Mouse (Mus musculus): ENCODE measurements around the gene Abhd4. TPM values are rescaled to one million over a fixed set of nuclear protein-coding genes. Genes with fewer than 3 reads are reported as not detected.

Abhd4 gene
- total RNA-seq, 1 experiment from 2014 or later, result 16.1 TPM

DNA sequence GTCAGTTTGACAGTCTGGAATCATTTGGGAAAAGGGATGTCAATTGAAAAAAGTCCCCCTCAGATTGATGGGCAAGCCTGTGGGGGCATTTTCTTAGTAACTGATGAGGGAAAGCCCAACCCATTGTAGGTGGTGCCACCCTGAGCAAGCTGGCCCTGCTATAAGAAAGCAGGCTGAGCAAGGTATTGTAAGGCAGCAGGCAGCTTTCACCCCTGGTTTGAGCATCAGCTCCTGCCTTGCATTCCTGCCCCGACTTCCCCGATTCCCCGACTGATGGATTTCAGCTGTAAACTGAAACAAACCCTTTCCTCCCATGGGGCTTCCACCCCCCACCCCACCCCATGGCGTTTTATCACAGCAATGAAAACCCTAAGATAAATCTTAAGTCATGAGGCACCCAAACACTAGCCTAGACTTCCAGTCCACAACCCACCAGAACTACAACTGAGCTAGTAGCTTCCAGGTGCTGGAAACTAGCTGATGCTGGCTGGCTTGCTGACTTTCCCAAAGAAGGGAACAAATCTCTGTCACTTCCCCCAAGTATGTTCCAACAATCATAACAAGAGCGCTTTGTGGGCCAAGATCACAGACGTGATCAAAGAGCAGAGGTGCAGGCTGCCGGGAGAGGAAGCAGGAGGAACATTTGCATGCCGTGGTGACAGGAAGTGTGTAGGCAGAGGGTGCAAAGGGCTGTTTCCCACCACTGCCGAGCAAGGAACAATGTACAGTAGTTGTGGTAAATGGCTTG lies 21.0 kb upstream of the Abhd4 start:
- peak; percentile 77 for ATAC-seq (ENCODE audit: extremely low read depth, insufficient number of reproducible peaks, low FRiP score, poor library complexity, severe bottlenecking)

- ATAC-seq (ENCODE audit: extremely low read depth, insufficient number of reproducible peaks, low FRiP score, poor library complexity, severe bottlenecking), result no peak
Measured at GRCm38 (mm10) chr14:54233559-54234143, 20.3 kb upstream of the Abhd4 start.

DNA sequence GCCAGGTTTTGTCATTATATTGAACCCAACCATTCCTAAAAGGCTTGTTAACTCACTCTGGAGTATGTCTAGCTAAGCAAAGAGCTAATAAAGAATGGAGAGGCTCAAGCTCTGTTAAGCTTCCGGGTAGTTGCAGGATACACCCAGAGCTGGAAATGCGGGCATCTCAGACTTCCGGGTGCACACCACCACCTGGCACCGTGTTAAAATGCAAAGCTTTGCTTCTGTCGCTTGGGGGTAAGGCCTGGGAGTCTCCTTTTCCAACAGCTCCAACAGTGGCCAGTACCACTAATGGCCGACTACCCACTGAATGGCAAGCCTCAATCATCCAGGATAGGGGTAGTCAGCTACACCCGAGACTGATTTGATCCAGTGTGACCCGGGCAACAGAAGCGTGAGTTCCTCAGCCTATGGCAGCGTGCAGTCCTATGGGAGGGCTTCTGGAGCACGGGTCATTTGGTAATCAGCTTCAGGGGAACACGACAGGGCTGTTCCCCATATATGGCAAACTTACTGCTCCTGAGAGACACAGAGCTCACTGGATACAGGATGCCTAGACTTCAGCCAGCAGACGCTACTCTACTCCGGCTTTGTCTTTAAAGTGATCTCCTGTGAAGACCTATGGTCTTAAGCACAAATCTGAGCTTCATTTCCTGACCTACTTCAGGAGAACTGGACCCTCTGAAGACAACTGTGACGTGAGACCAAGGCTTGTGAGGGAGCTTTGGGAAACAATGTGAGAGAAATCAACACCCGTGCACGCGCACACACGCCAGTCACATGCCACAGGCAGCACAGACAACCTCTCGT lies 19.6 kb upstream of the Abhd4 start:
- ATAC-seq (ENCODE audit: extremely low read depth, insufficient number of reproducible peaks, low FRiP score, poor library complexity, severe bottlenecking), result no peak

- no peak for ATAC-seq (ENCODE audit: extremely low read depth, insufficient number of reproducible peaks, low FRiP score, poor library complexity, severe bottlenecking)
Measured at GRCm38 (mm10) chr14:54235825-54236540, 18.0 kb upstream of the Abhd4 start.

GRCm38 (mm10) chr14:54236881-54237280 lies 17.1 kb upstream of the Abhd4 start:
- no peak for ATAC-seq (ENCODE audit: extremely low read depth, insufficient number of reproducible peaks, low FRiP score, poor library complexity, severe bottlenecking)

GRCm38 (mm10) chr14:54239002-54239736 lies 14.8 kb upstream of the Abhd4 start:
- ATAC-seq (ENCODE audit: extremely low read depth, insufficient number of reproducible peaks, low FRiP score, poor library complexity, severe bottlenecking), result peak; percentile 87

- no peak for ATAC-seq (ENCODE audit: extremely low read depth, insufficient number of reproducible peaks, low FRiP score, poor library complexity, severe bottlenecking)
Measured at GRCm38 (mm10) chr14:54240542-54240941, 13.4 kb upstream of the Abhd4 start.

DNA sequence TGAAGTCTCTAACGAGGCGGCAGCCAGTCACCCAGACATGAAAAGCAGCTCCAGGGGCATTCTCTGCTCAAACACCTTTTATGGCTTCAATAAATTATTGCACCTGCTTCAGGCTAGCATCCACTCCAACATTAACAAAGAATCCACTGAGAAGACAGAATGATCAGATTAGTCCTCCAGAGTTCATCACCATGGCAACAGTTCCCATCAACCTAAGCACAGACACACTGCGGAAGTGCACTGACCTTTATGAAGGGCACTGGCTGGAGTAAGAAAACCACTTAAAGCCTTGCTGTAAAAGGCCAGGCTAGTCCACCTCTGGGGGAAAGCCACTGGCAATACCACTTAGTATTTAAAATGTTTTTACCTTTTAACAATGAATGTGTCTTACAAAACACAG lies 9.8 kb upstream of the Abhd4 start:
- no peak for ATAC-seq (ENCODE audit: extremely low read depth, insufficient number of reproducible peaks, low FRiP score, poor library complexity, severe bottlenecking)

GRCm38 (mm10) chr14:54246232-54246631 lies 7.8 kb upstream of the Abhd4 start:
- ATAC-seq (ENCODE audit: extremely low read depth, insufficient number of reproducible peaks, low FRiP score, poor library complexity, severe bottlenecking), result no peak

GRCm38 (mm10) chr14:54249326-54249725 lies 4.7 kb upstream of the Abhd4 start:
- no peak for ATAC-seq (ENCODE audit: extremely low read depth, insufficient number of reproducible peaks, low FRiP score, poor library complexity, severe bottlenecking)

- ATAC-seq (ENCODE audit: extremely low read depth, insufficient number of reproducible peaks, low FRiP score, poor library complexity, severe bottlenecking), result no peak
Measured at GRCm38 (mm10) chr14:54250122-54250521, 3.9 kb upstream of the Abhd4 start.

DNA sequence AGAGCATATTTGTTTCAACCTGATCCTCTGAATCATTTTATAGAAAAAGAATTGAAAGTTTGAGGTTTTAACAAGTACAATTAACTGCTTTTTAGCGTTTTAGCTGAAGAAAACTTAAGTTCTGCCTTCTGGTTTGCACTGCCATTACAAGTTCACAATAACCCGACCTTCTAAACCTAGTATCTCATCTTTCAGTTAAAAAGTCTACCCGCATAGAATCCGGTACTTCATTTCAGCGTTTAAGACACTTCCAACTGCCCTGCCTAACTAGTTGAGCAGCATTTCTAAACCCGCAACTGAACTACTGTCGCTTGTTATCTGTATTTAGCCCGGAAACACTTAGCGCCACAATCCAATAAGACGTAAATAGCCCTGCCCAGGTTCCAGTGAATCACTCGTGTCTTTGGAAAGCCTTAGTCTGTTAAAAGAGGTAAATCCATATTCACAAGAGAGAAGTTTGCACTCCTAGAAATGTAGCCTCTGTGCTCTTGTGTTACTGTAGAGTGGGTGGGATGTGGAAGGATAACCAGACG lies 748 bp downstream of the Abhd4 start:
- ATAC-seq (ENCODE audit: extremely low read depth, insufficient number of reproducible peaks, low FRiP score, poor library complexity, severe bottlenecking), result no peak

- no peak for ATAC-seq (ENCODE audit: extremely low read depth, insufficient number of reproducible peaks, low FRiP score, poor library complexity, severe bottlenecking)
Measured at GRCm38 (mm10) chr14:54258131-54258670, 4.2 kb downstream of the Abhd4 start.

- peak; percentile 81 for ATAC-seq (ENCODE audit: extremely low read depth, insufficient number of reproducible peaks, low FRiP score, poor library complexity, severe bottlenecking)
Measured at GRCm38 (mm10) chr14:54259003-54259721, 5.2 kb downstream of the Abhd4 start.

- ATAC-seq (ENCODE audit: extremely low read depth, insufficient number of reproducible peaks, low FRiP score, poor library complexity, severe bottlenecking), result no peak
Measured at GRCm38 (mm10) chr14:54259722-54260085, 5.7 kb downstream of the Abhd4 start.

DNA sequence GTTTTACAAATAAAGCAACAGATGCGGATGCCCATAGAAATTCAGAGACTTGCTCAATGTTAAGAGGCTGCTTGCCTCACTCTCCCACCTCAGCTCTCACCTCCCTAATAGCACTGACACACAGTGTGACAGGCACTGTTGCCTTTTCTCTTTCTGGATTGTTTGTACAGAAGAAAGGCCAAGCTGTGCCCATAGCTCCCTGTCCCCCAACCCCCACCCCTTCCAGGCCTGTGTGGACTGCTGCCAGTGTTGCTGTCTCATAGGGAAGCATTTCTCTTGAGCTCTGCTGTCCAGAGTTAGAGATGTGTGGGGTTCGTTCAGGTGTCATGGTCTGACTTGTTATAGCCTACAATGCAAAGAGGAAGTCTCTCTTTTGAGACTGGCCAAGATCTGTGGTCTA lies 6.2 kb downstream of the Abhd4 start:
- ATAC-seq (ENCODE audit: extremely low read depth, insufficient number of reproducible peaks, low FRiP score, poor library complexity, severe bottlenecking), result no peak

- no peak for ATAC-seq (ENCODE audit: extremely low read depth, insufficient number of reproducible peaks, low FRiP score, poor library complexity, severe bottlenecking)
Measured at GRCm38 (mm10) chr14:54261386-54261785, 7.4 kb downstream of the Abhd4 start.

DNA sequence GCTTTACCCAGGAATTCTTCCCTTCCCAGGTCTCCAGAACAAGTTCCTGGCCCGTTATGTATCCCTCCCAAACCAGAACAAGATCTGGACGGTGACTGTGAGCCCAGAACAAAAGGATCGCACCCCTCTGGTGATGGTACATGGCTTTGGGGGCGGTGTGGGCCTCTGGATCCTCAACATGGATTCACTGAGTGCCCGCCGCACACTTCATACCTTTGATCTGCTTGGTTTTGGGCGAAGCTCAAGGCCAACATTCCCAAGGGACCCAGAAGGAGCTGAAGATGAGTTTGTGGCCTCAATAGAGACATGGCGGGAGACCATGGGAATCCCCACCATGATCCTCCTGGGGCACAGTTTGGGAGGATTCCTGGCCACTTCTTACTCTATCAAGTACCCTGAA lies 8.6 kb downstream of the Abhd4 start:
- ATAC-seq (ENCODE audit: extremely low read depth, insufficient number of reproducible peaks, low FRiP score, poor library complexity, severe bottlenecking), result no peak

Measured in neutrophil, adult 5-6 weeks (primary cell).